Mouse (Mus musculus) MEL-GATA-1-ER (cell line): Measurements from ENCODE around the gene Rapgef6.

Source experiments
- DNase-seq: peaks from one replicate; pipeline ENCODE4 v3.0.0-alpha.2; 2012; ENCODE audit warnings: low read depth; ENCODE audit errors: extremely low read depth

The Rapgef6 gene

DNA sequence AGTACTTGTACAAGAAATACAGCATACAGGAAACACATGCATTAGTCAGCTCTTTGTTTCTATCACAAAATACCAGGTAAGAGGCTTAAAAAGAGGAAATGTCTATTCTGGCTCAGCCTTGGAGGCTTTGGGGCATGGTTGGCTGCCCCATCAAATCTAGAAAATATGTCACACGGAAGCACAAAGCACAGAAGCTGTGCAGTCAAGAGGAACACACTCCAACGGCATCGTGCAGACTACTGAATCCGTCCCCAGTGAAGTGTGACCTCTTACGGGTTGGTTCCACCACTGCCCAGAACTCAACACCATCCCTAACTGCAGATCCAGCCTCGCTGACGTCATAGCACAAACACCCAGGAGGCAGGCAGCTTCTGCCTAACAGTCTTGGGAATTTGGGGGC, 210.9 kb downstream of the Rapgef6 start:
- no peak for DNase-seq

- no peak for DNase-seq
These were observed 212.5 kb downstream of the Rapgef6 start for GRCm38 (mm10) chr11:54735114-54735513.

DNA sequence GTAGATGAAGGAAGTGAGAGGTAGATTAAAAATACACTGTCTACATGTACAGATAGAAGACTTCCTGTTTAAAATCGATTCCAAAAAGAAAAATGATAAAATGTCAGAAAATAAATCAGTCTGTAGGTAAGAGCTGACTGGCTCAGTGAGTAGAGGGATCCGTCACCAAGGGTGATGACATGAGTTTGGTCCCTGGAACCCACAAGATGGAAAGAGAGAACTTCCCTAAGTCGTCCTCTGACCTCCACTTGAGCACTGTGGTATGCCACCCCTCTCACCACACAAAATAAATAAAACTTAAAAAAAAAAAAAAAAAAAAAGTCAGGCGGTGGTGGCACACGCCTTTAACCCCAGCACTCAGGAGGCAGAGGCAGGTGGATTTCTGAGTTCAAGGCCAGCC, 214.3 kb downstream of the Rapgef6 start:
- DNase-seq = no peak

DNA sequence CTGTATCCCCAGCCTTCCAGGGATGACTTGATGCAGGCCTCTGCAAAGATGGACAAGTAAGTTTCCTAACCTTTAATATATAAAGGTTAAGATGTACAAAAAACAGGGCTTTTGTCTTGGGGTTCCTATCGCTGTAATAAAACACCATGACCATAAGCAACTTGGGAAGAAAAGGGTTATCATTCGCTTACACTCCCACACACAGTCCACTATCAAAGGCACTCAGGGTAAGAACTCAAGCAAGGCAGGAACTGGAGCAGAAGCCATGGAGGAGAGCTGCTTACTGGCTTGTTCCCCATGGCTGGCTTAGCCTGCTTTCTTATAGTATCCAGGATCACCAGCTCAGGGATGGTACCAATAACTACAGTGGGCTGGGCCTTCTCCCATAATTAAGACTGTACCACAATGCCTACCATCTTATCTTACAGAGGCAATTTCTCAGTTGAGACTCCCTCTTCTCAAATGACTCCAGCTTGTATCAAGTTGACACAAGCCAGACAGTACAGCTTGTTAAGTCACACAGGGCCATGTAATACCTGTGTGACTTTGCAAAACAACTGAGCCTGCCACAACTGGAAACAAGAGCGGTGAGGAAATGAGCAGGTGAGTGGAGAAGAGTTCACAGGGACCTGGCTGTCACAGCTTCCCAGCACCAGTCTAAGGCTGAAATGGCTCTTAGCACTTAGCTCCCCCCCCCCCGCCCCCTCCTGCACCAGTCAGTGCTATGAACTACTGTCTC, 216.5 kb downstream of the Rapgef6 start:
- no peak for DNase-seq

GRCm38 (mm10) chr11:54741330-54741729, 218.7 kb downstream of the Rapgef6 start:
- no peak for DNase-seq

- no peak for DNase-seq
These were observed 221.6 kb downstream of the Rapgef6 start for GRCm38 (mm10) chr11:54744231-54744630.
